Mouse (Mus musculus) 3T3-L1 (cell line): ENCODE measurements at regions not wholly inside any gene's neighbourhood (a gene's known extent, or its start where the extent isn't known, plus 50 kb on each side); places are given as distances from the start of the nearest gene placed in this dataset.

Experiments used
- DNase-seq: peaks from one replicate; pipeline ENCODE4 v3.0.0-alpha.2; 2015; ENCODE audit warnings: low read depth, low spot score

DNA sequence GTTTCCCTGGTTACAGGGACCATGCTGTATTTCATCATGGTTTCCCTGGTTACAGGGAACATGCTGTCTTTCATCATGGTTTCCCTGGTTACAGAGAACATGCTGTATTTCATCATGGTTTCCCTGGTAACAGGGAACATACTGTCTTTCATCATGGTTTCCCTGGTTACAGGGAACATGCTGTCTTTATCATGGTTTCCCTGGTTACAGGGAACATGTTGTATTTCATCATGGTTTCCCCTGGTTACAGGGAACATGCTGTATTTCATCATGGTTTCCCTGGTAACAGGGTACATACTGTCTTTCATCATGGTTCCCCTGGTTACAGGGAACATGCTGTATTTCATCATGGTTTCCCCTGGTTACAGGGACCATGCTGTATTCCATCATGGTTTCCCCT lies 1579.5 kb downstream of the 4930444P10Rik start:
- DNase-seq: no peak

DNA sequence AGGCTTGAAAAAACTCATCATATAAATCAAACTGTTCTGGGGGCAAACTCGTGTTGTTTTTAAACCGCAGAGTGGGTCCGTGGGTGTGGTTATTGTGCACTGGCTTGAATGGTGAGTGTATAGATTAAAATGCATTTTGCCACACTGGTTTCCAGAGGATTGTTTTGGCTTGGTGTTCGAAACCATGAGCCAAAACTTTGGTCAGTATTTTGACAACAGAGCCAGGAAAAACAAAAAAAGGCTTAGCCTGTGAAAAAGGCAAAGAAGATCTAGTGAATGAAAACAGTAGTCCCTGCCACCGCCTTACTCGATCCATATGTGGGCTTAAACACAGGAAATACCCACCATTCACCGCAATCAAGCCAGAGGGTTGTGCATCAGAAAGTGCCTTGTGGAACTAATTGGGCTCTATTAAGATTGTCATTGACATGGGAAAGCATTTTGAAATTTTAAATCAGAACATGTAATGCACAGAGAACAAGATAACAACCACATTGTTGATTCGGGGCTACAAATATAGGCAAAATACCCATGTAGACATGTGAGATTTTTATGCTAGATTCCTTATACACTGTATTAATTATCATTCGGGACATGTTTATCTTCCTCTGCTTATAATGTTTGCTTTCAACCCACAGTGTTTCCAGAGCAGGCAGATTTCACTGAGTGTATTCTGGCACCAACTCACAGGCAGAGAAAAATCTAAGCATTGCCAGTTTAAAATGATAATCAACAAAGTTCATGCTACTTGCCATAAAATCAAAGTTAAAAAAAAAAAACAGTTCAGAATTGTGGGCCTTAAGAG lies 1580.4 kb downstream of the 4930444P10Rik start:
- no peak for DNase-seq

DNA sequence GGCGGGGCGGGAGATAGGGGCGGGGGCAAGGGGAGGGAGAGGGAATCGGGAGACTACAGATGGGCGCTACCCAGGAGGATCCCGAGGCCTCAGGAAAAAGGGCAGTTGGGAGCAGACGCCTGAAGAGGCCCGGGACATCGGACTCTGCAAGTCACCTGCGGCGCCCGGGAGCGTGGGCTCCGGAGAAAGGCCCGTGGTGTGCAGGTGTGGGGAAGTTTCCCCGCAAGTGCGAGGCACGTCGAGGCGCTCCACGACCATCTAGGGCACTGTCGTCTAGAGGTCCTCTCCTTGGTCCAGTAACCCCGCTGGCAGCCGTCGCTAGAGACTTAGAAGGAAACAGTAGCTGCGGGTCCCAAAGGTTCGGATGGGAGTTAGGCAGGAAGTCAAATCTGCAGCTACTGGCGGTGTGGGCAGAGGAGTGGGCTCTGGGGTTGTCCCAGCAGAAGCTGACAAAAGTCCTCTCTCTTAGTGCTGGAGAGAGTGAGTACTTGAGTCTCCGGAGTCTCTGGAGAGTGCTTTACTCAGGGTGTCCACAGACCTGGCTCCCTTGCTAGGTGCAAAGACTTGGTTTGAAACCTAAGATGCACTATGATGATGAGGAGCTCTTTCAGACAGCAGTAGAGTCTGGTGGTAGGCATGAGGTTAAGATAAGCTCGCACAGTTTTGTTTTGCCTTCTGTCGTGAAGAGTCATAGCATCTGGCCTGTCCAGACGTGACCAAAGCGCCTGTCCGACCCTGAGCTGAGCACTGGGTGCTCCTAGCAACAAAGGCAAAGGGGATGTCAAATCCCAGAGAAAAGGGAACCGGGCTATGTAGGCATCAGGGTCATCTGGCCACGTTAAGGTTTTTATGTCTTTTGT lies 1586.1 kb downstream of the 4930444P10Rik start:
- no peak for DNase-seq

DNA sequence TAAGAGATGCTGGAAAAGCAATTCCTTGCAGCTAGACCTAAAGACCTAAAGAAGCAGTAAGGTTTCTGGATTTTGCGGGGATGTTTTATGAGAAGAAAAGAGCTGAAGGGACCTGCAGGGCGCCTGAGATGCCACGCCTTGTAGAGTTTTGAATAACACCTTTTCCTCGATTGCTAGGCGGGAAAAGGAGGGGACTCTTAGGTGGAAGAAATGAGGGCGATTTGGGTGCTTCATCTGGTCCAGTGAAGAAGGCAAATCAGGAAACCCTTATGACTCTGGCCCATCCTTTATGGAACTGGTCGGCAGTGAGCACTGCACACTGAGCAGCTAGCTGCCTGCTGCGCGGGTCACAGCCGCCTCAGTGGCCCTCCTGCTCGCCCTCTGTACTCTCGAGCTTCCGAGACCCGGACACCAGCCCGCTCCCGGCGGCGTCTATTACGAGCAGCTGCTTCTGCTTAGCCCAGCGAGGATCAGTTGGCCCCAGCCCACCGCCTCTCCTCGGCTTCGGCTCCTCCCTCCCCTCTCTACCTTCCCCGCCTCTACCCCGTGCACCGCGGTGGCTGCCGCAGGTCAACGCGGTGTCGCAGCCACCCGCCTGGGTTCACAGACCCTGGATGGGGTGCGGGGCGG lies 1586.8 kb downstream of the 4930444P10Rik start:
- DNase-seq: no peak

DNA sequence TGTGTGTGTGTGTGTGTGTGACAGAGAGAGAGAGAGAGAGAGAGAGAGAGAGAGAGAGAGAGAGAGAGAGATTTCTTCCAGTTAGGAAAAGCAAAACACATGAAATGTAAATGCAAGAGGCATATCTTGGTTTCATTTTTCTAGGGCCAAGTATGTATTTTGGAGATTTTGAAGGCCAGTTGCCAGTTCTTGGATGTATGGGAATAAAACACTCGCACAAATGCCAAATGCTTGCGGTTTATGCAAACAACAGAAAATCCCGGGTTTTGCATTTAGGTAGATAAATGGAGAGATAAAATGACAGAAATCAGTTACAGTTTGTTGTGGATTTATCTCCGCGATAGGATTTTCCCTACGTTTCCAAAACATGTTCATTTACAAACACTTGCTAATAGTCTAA lies 1587.4 kb downstream of the 4930444P10Rik start:
- no peak for DNase-seq

DNA sequence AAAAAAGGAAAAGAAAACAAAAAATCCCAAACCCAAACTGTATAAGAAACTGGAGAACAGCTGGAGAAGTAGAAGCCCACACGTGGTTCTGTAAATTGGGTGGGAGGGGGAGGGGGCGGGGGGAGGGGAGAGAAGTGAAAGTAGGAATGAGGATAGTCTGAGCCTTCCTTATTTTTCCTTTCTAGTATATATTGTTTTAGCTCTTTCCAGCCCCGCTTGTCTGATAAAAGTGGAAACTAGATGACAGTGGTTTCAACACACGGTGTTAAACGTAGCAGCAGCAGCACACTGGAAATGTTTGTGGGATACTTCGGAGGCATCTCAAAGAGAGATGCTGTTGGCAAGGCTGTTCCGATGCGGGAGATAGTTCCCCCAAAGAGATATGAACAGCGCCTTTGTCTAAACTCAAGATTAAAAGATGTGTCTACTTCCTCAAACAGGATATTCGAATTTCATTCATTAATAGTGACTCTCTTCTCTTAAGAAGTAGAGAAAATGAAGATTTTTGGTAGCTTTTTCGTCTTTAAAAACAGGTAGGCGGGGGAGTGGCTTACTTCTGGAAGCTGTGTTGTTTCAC lies 1588.3 kb downstream of the 4930444P10Rik start:
- DNase-seq: no peak

DNA sequence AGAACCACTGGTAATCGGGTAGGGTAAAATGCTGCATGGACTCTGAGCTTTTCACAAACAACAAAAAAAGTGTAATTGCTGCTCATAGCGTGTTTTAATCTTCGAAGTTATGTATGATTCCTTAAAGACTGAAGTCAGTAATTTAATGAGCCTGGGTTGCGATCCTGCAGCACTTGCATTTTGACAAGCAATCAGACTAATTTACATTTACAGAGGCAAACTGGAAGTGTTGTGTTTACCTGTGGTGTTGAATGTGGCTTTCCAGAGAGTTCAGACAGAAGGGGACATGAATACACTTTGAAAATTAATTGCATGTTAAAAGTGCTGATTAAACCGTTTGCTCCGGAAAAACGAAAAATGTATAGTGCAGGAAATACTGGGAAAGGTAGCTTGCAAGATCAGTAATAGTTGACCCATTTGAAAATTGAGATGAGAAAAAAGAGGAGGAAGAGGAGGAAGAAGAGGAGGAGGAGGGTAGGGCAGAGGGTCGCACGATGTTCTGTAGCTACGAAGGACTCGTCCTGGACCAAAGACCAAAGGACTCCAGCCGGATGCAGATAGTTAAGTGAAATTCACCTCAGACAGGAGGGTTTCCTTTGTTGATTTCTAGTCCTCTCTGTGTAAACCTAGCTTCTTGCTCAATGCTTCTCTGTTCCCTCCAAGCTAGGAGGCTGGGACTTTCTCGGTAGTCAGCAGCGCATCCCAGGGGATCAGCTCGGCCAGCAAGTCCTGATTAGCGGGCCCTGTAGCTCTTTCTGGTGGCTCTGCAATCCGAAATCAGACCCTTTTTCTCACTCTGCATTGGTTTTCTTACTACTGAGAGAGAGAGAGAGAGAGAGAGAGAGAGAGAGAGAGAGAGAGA lies 1589.0 kb downstream of the 4930444P10Rik start:
- no peak for DNase-seq

DNA sequence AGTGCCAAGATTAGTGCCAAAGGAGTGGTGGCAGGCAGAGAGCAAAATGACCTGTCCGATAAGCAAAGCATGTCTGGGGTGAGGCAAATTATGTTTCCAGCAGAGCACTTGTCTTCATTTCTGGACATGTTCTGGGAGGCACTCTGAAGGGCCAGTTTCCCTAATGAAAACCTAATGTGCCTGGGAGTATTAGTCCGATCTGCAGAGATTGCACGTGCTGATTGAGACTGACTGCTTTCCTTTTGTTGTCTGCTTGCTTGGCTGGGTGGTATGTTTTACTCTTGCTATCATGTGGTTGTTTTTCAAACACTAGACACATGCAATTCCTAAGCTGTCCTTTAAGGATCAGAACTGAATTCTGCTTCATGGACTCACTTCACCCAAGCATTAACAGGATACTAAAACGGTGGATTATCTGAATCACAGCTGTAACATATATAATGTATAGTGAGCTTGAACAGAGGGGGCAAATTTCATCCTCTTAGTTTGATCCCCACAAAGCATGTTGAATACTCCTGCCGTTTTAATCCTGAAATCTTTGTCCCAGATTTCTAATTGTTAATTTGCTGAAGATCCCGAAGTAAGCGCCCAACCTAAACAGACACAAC lies 1589.8 kb downstream of the 4930444P10Rik start:
- DNase-seq: no peak

DNA sequence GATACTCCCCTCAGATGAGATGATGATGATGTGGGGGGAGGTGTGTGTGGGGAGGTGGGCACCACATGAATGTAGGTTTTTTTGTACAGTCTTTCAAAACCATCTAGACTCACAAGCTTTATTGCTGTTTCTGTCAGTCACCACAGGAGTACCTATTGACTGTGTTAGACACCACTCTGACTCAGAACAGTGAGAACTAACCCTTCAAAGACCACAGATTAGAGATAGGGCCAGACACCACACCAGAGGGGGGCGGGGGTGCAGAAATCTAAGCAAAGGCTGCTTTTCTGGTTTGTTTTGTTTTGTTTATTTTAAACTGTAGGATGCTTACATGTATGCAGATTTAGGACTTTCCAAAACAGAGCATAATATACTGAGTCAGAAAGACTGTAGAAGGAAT lies 1594.0 kb downstream of the 4930444P10Rik start:
- no peak for DNase-seq

DNA sequence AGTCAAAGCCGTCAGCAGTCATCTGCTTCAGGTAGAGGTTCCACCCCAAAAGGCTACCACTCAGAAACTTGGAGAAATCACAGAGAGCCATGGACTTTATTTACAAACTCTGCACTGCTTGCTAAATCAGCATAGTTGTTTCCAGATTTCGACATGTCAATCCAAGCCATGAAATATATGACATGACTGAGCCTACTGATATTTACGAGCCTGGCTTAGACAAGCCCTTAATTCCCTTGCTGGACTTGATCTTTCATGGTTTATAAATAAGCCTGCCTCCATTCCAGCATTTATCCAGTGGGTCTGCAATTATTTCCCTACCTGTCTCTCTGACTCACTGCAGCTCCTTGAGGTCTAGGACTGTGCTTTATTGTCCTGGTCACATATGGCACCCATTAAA lies 1603.1 kb downstream of the 4930444P10Rik start:
- peak; percentile 54 for DNase-seq

DNA sequence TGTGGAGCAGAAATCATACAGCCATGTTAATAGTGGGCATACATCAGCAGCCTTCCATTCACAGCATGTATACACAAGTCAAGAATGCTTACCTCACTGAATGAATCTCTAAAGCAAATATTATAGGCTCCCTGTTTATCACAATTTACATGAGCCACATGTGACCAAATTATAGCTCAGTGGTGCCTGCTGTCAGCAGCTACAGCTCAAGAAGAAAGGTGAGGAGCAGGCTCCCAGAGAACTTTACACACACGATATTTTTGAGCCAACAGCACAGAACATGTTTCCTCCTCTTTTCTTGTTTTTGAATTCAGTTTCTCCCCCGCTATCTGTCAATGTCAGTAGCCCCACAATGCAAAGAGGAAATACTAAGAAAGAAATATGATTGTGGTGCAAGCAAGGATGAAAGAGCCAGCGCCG lies 1605.4 kb downstream of the 4930444P10Rik start:
- DNase-seq: no peak

DNA sequence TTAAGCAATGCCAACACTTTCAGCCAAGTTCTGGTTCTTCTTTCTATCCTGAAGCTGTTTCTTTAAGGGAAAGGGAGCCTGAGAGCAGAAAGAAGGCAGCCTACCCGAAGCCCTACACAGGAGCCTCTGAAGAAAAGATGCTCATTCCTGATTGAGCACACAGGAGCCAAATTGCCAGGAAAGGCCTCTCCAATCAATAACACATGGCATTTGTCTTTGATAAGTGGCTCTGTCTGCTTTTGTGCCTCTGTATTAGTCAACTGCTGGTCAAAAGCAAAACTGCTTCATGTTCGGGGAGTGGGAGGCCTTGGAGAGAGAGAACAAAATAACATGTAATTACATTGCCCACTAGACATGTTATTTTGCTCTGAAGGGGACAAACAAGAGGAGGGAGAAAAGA lies 1607.4 kb downstream of the 4930444P10Rik start:
- no peak for DNase-seq

DNA sequence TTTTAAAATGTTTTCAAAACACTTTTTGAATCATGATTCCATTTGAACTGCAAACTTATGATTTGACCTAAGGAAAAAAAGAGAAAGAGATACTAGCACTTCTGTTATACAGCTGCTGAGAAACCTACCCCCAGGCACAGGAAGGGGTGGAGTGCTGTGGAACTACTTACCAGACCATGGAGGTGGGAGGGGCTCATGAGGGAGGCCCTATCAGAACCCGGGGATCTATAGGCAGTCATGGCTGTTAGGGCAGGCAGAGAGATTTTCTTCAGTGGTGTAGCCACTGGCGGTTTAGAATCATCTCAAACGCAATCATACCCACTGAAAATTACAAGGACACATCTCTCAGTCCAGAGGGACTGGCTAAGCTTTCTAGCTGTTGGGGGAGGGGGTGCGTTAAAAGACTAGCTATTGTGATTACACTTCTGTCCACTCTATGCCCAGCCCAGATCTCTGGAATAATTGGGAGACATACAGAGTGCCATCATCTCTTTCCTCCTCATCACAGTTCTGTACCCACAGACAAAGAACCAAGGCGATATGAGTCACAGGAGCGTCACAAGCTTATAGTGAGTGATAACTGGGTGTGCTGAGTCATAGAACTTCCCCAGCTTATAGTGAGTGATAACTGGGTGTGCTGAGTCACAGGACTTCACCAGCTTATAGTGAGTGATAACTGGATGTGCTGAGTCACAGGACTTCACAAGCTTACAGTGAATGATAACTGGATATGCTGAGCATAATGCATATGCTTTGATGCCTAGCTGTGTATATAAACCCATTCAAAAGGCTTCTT lies 1608.8 kb downstream of the 4930444P10Rik start:
- peak; percentile 99 for DNase-seq

DNA sequence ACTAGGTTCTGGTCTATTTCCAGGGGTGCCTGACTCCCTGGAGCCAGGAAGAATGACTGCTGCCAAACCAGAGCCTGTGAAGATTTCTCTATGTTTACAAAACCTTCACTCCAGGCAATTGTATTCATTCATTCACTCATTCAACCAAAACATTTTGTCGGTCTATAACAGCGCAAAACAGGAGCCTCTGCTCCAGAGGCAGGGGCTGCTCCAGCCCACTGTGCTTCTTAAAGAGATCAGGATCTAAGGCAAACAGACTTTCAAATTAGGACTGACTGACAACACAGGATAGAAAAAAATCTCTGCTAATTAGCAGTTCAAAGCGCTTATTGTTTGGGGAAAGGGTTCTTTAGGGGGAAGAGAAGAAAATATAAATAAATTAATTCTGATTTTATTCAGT lies 1620.8 kb downstream of the 4930444P10Rik start:
- DNase-seq: no peak

DNA sequence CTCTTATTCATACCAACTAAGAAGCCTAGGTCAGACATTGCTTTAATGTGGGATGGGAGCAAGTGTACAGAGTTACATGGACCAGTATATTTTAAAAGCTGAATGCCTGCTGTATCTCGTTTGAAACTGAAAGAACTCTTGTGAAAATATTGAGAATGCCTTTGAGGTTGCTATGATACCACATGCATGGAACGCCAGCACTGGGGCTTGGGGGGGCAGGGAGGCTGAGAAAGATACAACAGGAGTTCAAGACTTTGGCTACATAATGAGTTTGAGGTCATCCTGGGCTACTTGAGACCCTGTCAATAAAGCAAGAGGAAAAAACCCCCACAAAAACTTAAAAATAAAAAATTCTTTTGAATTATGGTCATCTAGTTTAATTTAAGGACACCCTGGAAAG lies 1621.6 kb downstream of the 4930444P10Rik start:
- no peak for DNase-seq

DNA sequence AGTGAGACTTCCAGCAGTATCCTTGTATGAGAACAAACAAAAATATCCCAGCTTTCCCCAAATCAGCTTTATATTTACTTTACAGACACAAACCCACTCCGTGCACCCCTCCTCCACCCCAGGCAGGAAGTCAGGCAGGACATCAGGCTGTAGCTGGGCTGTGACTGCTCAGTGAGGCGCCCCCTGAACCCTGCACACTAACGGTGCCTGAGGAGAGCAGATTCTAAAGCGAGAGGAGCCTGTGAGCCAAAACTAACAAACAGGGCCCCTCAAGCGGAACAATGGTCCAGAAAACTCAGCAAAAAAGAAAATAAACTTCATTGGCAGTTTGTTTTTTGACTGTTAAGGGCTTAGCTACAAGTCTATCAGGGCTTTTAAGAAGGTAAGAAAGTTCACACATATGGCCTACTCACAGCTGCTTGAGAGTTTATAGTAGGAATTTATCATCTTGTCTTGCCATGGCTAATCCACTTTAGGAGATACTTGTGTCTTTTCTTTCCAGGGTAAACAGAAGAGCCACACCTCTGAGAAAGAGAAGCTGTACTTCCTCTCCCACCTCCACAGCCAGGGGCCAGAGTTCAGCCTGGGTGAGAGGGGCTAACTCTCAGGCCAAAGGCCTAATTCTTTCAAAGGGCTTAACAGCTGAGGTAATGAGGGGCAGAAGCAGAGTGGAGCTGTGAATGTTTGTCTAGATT lies 1628.2 kb downstream of the 4930444P10Rik start:
- DNase-seq: peak; percentile 26

DNA sequence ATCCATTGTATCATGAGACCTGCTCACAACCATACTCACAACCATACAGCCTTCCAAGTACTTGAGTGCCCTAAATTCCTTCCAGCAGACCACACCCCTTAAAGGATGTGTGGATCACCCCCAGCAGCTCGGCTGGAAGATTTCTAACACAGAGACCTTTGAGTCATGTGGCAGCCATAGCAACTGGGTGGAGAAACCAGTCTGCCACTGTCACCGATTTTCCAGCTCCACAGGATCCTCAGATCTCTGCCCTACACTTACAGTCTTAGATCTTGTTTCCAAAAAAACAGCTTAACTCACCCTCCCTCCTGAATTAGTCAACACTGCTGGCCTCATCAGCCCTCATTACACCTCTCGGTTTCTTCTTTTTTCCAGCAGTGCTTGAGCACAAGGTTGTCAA lies 1630.6 kb downstream of the 4930444P10Rik start:
- DNase-seq: peak; percentile 35

DNA sequence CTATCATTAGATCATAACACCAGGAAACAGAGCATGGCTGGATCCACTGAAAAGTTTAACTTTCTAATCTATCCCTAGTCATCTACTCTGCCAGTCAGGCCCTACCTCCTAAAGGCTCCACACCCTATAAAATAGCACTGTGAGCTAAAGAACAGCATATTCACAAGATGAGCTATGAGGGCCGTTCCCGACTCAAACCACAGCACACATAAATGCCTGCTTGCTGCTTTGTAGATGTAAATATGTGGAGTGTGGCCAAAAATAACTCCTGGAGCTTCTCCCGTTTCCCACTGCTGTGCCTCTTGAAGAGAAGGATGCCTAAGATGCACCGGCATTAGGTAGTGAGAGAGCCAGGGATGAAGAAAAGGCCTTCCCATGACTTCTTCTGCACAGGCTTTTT lies 1632.3 kb downstream of the 4930444P10Rik start:
- DNase-seq: peak; percentile 47

DNA sequence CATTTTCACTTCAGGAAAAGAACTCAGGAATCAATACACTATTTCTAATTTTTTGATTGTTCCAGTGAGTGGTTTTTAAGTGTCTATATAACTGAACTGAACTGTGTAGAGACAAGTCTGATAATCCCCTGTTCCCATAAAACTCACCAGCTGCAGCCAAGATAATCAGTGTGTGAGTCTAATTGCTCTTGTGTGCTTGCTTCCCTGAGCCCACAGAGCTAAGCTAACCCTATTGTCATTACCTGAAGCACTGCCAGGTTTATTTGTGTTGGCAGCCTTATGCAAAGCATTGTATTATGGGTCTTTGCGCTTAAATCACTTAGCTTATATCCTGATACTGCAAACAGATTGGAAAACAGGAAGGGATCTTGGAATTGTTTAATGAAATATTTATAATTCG lies 1663.8 kb downstream of the 4930444P10Rik start:
- no peak for DNase-seq
